Mouse (Mus musculus): Measurements from ENCODE around the gene Pcgf6. TPM values are rescaled to one million over a fixed set of nuclear protein-coding genes. Genes with fewer than 3 reads are reported as not detected.
A peak's percentile ranks its signal among the peaks of the same experiment; 100 is the strongest.

Pcgf6 gene
- 34.3 and 36.7 TPM in 2 replicates for polyA plus RNA-seq (2014; fragmentation: Nextera tagmentation; extraction: Ambion mirVana)

GRCm38 (mm10) chr19:47050271-47051032 is at the start of gene Pcgf6:
Gene Pcgf6 (minus strand): TSS chr19:47050906.
- Histone ChIP-seq H3K4me2 (replicated peaks) (peak within 1 kb of the TSS; percentile 57), H3K4me1 (replicated peaks; ENCODE audit: control insufficient read depth, insufficient read depth, low read length) (peaks cover 11% of the 10 kb centered on the region), H3K36me3 (replicated peaks; ENCODE audit: control insufficient read depth, insufficient read depth) (peaks cover 26% of the 10 kb centered on the region), H3K27ac (peak within 1 kb of the TSS; percentile 91), H3K4me3 (replicated peaks; ENCODE audit: low read length) (peak within 1 kb of the TSS; percentile 81), H3K9ac (peak within 1 kb of the TSS; percentile 91), H3K27me3 (ENCODE audit: control insufficient read depth, insufficient read depth, low read length) (no peaks in the 10 kb centered on the region), H3K9me3 (ENCODE audit: control insufficient read depth, low read length) (no peaks in the 10 kb centered on the region)
- under 1% methylated on average over 75 of the region's 75 CpGs for WGBS
- DNase-seq (ENCODE audit: low spot score) (peak; percentile 85), ATAC-seq (ENCODE audit: low FRiP score) (peak; percentile 92)

DNA sequence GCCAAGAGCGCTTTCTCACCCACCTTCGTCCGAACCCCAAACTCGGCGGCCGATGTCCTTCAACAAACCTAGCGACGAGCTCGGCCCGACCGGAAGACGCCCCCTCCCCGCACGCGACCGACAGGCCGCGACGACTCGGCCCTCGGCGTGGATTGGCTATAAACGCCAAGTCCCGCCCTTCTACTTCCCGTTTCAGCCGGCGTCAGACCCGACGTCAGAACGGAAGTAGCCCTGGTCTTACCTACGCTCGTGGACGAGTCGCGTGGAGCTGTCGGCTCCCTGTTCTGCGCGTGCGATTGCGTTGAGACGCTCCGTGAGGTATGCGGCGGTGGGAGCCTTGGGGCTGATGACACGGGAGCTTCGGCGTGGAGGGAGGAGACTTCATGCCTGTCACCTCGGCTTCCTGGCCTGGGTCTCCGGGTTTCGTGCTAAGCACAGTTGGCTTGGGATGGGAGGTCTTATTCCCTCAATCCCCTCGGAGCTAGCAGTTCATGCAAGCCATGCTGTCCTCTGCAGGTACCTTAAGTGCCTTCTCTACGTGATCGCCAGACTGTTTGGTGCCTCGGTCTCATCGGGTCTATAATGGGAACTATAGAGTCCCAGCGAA is 39.9 kb upstream of the Pcgf6 start, which contains the start of the genes Usmg5 and Pdcd11:
Gene Usmg5 (minus strand): TSS at position 98 of the 607 bp plus-strand sequence.
Gene Pdcd11 (plus strand): TSS at position 219 of the 607 bp plus-strand sequence.
- Histone ChIP-seq H3K9ac (peak within 1 kb of the TSS; percentile 96), H3K4me2 (replicated peaks) (peak within 1 kb of the TSS; percentile 84), H3K4me3 (replicated peaks; ENCODE audit: low read length) (peak within 1 kb of the TSS; percentile 82), H3K4me1 (replicated peaks; ENCODE audit: control insufficient read depth, insufficient read depth, low read length) (peaks cover 19% of the 10 kb centered on the region), H3K27ac (peak within 1 kb of the TSS; percentile 85), H3K27me3 (ENCODE audit: control insufficient read depth, insufficient read depth, low read length) (no peaks in the 10 kb centered on the region), H3K9me3 (ENCODE audit: control insufficient read depth, low read length) (no peaks in the 10 kb centered on the region), H3K36me3 (replicated peaks; ENCODE audit: control insufficient read depth, insufficient read depth) (peaks cover 50% of the 10 kb centered on the region)
- under 1% methylated on average over 56 of the region's 56 CpGs for WGBS
- ATAC-seq (ENCODE audit: low FRiP score) = peak; percentile 100
- peak; percentile 96 for DNase-seq (ENCODE audit: low spot score)

GRCm38 (mm10) chr19:47089718-47090525 is 39.2 kb upstream of the Pcgf6 start:
- Histone ChIP-seq H3K9ac (peak overlapping the region; percentile 96), H3K9me3 (ENCODE audit: control insufficient read depth, low read length) (no peaks in the 10 kb centered on the region), H3K4me3 (replicated peaks; ENCODE audit: low read length) (peak overlapping the region; percentile 82), H3K27ac (peak overlapping the region; percentile 85), H3K27me3 (ENCODE audit: control insufficient read depth, insufficient read depth, low read length) (no peaks in the 10 kb centered on the region), H3K36me3 (replicated peaks; ENCODE audit: control insufficient read depth, insufficient read depth) (peaks cover 49% of the 10 kb centered on the region), H3K4me1 (replicated peaks; ENCODE audit: control insufficient read depth, insufficient read depth, low read length) (peaks cover 19% of the 10 kb centered on the region), H3K4me2 (replicated peaks) (peak overlapping the region; percentile 61)
- DNase-seq (ENCODE audit: low spot score) = peak; percentile 26
- 3% methylated on average over 36 of the region's 36 CpGs for WGBS
- peak; percentile 74 for ATAC-seq (ENCODE audit: low FRiP score)

DNA sequence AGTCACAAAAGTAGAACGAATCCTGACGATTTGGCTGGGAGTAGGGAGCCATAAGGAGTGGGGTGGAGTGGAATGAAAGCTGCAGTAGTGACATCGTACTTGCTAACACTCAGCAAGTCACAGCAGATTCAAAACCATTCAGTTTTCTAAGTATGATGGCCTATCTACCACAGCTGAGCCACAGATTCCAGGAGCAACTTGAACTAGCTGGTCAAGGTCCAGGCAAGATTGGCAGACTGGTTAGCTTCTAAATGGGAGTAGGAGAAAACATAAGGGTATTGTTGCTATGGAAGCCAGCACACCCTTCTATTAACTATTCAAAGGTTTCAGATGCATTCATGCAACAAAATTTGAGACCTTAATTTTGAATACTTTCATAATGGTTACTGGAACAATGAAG is 37.5 kb upstream of the Pcgf6 start:
- H3K27me3 ChIP-seq (ENCODE audit: control insufficient read depth, insufficient read depth, low read length) = no peaks in the 10 kb centered on the region
- H3K36me3 ChIP-seq (replicated peaks; ENCODE audit: control insufficient read depth, insufficient read depth) = peaks cover 51% of the 10 kb centered on the region
- no peak overlapping the region for H3K4me3 ChIP-seq (replicated peaks; ENCODE audit: low read length)
- 92% methylated on average over 3 of the region's 3 CpGs for WGBS
- ATAC-seq (ENCODE audit: low FRiP score) (no peak), DNase-seq (ENCODE audit: low spot score) (no peak)
- peaks cover 19% of the 10 kb centered on the region for H3K4me1 ChIP-seq (replicated peaks; ENCODE audit: control insufficient read depth, insufficient read depth, low read length)
- no peaks in the 10 kb centered on the region for H3K9me3 ChIP-seq (ENCODE audit: control insufficient read depth, low read length)
- H3K27ac ChIP-seq = no peak overlapping the region
- H3K4me2 ChIP-seq (replicated peaks) = no peak overlapping the region
- no peak overlapping the region; the same call in 1 of the 2 replicates for H3K9ac ChIP-seq

- Histone ChIP-seq H3K27me3 (ENCODE audit: control insufficient read depth, insufficient read depth, low read length) (no peaks in the 10 kb centered on the region), H3K4me2 (replicated peaks) (peak overlapping the region; percentile 65), H3K27ac (peak overlapping the region; percentile 88), H3K4me1 (replicated peaks; ENCODE audit: control insufficient read depth, insufficient read depth, low read length) (peaks cover 10% of the 10 kb centered on the region; the same call in 1 of the 2 replicates), H3K9ac (peak overlapping the region; percentile 89), H3K36me3 (replicated peaks; ENCODE audit: control insufficient read depth, insufficient read depth) (peaks cover 23% of the 10 kb centered on the region), H3K4me3 (replicated peaks; ENCODE audit: low read length) (peak overlapping the region; percentile 96), H3K9me3 (ENCODE audit: control insufficient read depth, low read length) (no peaks in the 10 kb centered on the region)
- DNase-seq (ENCODE audit: low spot score) = peak; percentile 80
- under 1% methylated on average over 69 of the region's 72 CpGs for WGBS
- peak; percentile 92 for ATAC-seq (ENCODE audit: low FRiP score)
These were observed 17.4 kb upstream of the Pcgf6 start for GRCm38 (mm10) chr19:47067924-47068611.

- H3K27ac ChIP-seq = peak within 1 kb of the TSS; percentile 88
- H3K27me3 ChIP-seq (ENCODE audit: control insufficient read depth, insufficient read depth, low read length) = no peaks in the 10 kb centered on the region
- peak within 1 kb of the TSS; percentile 89 for H3K9ac ChIP-seq
- ATAC-seq (ENCODE audit: low FRiP score) = peak; percentile 86
- H3K36me3 ChIP-seq (replicated peaks; ENCODE audit: control insufficient read depth, insufficient read depth) = peaks cover 15% of the 10 kb centered on the region
- H3K4me3 ChIP-seq (replicated peaks; ENCODE audit: low read length) = peak within 1 kb of the TSS; percentile 96
- peak; percentile 98 for DNase-seq (ENCODE audit: low spot score)
- H3K4me1 ChIP-seq (replicated peaks; ENCODE audit: control insufficient read depth, insufficient read depth, low read length) = peaks cover 10% of the 10 kb centered on the region; the same call in 1 of the 2 replicates
- no peaks in the 10 kb centered on the region for H3K9me3 ChIP-seq (ENCODE audit: control insufficient read depth, low read length)
- peak within 1 kb of the TSS; percentile 65 for H3K4me2 ChIP-seq (replicated peaks)
- 11% methylated on average over 49 of the region's 49 CpGs for WGBS
These were observed 16.6 kb upstream of the Pcgf6 start, which contains the start of gene Taf5 for GRCm38 (mm10) chr19:47067096-47067882. Gene Taf5 (plus strand): TSS chr19:47067746.

DNA sequence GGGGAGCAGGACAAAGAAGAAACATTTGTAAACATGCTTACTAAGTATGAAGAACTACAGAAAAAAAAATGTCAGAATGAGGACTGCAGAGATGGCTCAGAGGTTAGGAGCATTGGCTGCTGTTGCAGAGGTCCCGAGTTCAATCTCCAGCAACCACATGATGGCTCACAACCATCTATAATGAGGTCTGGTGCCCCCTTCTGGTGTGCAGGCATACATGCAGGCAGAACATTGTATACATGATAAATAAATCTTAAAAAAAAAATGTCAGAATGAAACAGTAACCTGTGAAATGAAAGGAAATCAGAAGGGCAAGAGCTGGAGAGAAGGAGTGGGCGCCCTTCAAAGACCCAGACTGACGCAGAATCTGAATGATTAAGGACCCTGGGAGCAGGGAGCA is 15.2 kb upstream of the Pcgf6 start:
- ATAC-seq (ENCODE audit: low FRiP score) = no peak

DNA sequence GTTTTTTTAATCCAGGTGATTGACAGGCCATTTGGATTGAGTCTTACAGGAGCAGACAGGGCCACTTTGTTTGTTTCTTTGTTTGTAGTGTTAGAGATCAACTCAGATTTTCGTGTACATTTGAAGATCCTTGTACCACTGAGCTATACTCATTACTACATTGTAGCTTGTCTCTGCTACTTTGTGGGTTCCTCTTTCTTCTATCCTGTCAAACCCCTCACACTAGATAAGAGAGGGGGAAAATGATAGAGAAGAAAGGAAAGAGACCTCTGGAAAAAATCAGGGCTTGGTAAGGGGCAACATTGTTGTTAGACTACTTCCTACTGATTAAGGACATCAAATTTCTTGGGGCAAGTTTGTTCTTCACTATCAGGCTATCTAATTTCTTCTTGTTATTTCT is 7.0 kb upstream of the Pcgf6 start:
- ATAC-seq (ENCODE audit: low FRiP score) (no peak), DNase-seq (ENCODE audit: low spot score) (no peak)
- WGBS = 72% methylated on average over 1 of the region's 1 CpGs
- Histone ChIP-seq H3K36me3 (replicated peaks; ENCODE audit: control insufficient read depth, insufficient read depth) (no peaks in the 10 kb centered on the region), H3K9me3 (ENCODE audit: control insufficient read depth, low read length) (no peaks in the 10 kb centered on the region), H3K4me1 (replicated peaks; ENCODE audit: control insufficient read depth, insufficient read depth, low read length) (no peaks in the 10 kb centered on the region), H3K4me2 (replicated peaks) (no peak overlapping the region), H3K27me3 (ENCODE audit: control insufficient read depth, insufficient read depth, low read length) (no peaks in the 10 kb centered on the region), H3K4me3 (replicated peaks; ENCODE audit: low read length) (no peak overlapping the region), H3K27ac (no peak overlapping the region), H3K9ac (no peak overlapping the region)

More for the DNA sequence above, 15.2 kb upstream of the Pcgf6 start:
- Histone ChIP-seq H3K4me2 (replicated peaks) (no peak overlapping the region), H3K27ac (no peak overlapping the region), H3K4me1 (replicated peaks; ENCODE audit: control insufficient read depth, insufficient read depth, low read length) (peaks cover 10% of the 10 kb centered on the region; the same call in 1 of the 2 replicates), H3K27me3 (ENCODE audit: control insufficient read depth, insufficient read depth, low read length) (no peaks in the 10 kb centered on the region), H3K4me3 (replicated peaks; ENCODE audit: low read length) (no peak overlapping the region), H3K9ac (no peak overlapping the region), H3K9me3 (ENCODE audit: control insufficient read depth, low read length) (no peaks in the 10 kb centered on the region), H3K36me3 (replicated peaks; ENCODE audit: control insufficient read depth, insufficient read depth) (peaks cover 2% of the 10 kb centered on the region)
- 95% methylated on average over 3 of the region's 3 CpGs for WGBS
- DNase-seq (ENCODE audit: low spot score) = no peak
